Mouse (Mus musculus) 3134 (cell line): Measurements from ENCODE around the gene Gm17617.
A peak's percentile ranks its signal among the peaks of the same experiment; 100 is the strongest.
"Not testable (repeated sequence)": the region's sequence is repeated elsewhere in the genome, so short reads cannot be mapped to it uniquely, and the experiment has no call there.

ENCODE experiments used
- DNase-seq: peaks from one replicate; pipeline ENCODE4 v3.0.0-alpha.2; 2011; ENCODE audit warnings: low spot score; ENCODE audit not compliant: insufficient read length; ENCODE audit errors: extremely low read depth

The Gm17617 gene

DNA sequence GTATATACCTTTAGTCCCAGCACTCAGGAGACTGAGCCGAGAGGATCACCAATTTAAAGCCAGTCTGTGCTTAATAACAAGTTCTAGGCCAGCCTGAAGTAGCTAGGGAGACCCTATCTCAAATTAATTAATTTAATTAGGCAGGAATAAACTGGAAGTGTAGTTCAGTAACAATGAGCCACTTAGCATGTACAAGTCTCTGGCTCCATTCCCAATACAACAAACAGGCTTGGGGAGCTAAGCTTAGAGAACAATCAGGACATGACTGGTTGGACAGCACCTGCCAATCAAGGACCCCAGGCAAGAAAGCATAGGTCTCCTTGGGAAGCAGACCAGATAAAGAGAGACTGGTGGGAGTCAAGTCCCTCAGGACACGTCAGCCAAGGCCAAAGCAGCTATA is 6.9 kb upstream of the Gm17617 start:
- no peak for DNase-seq

DNA sequence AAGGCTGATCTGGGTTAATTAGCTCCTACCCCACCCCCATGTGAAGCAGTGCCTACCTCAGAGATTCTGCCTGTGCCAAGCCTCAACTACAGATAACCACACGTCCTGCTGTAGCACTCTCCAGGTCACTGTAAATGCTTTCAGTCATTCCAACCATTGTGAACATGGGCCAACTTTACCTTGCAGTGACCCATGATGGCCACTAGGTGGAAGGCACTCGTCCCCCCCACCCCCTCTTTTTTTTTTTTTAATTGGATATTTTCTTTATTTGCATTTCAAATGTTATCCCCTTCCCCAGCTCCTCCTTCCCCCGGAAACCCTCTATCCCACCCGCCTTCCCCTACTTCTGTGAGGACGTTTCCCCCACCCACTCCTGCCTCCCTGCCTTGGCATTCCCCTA is 2.0 kb upstream of the Gm17617 start:
- DNase-seq = no peak

DNA sequence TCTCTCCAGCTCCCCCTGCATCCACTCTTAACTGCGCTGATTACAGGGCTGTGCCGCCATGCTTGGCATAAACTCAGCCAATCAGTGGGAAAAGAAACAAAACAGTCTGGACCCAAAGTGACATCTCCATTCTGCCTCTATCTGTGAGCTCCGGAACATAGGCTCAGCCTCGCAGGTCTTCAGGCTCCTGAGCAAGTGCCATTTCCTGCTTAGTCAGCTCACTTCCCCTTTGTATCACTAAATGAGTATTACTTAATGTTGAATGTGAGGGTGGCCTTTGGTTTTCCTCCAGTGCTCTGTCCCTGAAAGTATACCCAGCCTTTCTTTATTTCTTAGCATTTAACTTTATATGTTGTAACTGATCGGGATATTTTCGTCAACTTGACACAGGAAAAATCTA is 8.4 kb downstream of the Gm17617 start:
- DNase-seq = no peak

DNA sequence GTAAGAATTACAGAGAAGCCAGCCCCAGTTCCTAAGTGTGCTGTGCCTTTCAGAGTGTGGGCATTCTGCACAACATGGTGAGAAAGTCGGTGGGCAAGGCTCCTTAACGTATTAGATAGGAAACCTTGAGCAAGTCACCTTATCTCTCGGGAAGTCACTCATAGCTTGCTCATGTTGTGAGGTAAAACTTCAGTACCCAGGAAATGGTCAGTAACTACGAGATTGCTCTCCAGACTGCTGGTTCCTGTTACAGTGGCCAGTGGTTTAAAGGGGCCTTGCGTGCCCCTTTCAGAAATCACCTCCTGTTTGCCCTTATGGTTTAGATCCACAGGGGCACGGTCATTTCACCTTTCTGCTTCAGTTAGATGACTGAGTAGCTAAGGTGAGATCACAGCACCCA is 19.0 kb downstream of the Gm17617 start:
- no peak for DNase-seq

DNA sequence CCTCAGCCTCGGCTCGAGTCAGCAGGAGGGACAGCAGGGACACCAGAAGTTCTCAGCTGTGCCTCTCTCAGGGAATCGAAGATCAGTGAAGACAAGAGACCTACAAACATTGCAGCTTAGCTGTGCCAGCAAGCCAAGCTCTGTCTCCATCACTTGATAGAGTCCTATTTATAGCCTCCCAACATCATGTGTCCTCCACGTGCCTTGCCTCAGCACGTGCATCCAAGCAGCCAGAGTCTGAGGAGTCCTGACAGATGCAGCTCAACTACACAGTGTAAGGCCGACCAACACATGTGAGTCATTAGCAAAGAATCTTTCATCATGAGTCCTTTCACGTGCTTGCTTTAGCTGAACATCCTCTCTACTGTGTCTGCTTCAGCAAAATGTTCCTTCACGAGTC is 25.7 kb downstream of the Gm17617 start:
- peak; percentile 24 for DNase-seq

DNA sequence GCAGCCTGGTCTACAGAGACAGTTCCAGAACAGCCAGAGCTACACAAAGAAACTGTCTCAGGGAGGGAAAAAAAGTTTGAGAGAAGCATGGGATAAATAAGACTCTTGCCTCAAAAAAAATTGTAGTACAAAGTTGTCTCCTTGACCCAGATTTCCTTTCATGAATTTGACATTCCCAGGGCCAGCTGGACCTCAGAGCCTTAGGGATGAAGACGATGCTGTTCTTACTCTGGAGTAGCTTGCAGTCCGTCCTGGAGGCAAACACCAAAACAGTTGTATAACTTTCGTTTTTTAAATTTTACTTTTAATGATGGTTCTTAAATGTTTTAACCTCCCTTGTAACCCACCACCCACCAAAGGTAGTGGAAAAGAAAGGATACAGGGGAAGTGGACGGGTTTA is 26.2 kb downstream of the Gm17617 start:
- DNase-seq = no peak

DNA sequence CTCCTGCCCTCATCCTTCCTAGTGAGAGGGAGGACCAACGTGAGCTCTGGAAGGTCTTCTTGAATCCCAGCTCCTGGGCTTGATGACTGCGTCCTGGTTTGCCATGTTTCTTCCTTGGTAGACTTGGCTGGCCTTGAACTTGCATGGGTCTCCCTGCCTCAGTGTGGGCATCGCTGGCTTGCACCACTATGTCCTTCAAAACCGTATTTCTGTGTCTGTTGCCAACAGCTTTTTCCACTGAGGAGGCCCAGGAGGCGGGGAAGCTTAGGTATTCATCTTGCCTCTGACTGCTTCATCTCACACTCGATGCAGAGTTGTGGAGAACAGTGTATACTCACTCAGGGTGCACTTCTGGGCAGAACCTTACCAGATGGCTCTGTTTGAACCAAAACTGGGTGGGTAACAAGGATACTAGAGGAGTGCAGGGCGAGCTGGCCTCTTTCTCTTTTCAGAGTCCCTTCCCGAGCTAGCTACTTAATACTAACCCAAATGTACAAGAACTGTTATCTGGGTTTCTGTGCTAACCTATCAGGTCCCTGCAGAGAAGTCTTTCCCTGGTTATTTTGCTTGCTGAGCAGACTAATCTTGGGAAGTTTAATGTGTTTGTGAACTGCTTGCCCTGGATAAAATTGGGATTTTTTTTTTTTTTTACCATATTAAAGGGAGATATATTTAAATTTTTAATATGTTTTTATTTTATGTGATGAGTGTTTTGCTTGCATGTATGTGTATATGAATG is 27.2 kb downstream of the Gm17617 start:
- DNase-seq = peak; percentile 14

DNA sequence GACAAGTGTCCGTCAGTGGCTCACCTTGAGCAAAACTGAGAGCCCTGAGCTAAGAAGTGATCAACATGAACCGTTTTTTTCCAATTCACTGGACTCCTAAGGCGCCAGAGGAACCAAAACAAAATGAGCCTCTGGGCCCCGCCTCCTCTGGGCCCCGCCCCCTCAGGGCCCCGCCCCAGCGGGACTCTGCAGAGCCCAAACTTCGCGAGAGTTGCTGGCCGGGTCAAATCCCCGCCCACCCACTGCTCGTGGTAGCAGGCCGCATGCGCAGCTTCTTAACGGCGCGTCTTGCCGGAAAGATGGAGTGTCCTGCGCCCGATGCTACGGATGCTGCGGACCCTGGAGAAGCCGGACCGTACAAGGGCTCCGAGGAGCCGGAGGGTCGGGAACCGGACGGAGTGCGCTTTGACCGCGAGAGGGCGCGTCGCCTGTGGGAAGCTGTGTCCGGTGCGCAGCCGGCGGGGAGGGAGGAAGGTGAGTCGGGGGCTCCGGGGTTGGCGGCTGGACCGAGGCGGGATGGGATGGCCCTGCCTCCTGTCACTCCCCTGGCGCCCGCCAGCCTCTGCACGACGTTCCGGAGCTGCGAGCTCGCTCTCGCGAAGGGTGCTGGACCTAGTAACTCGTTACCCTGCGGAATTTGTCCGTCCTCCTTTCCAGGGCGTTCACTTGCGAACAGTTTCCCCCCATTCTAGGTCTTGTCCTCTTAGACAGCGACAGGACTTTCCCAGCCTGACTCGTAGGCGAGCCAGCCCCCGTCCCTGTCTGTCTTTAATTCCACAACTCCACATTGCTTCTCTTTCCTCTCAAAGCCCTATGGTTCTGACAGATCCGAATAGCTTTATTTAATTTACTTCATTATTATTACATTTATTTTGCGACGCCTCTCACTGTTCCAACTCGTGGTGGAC is 28.0 kb downstream of the Gm17617 start, which contains the start of gene Zfp346:
TSS of gene Zfp346 (plus strand) at position 267 of the 908 bp plus-strand sequence.
- peak; percentile 94 for DNase-seq

DNA sequence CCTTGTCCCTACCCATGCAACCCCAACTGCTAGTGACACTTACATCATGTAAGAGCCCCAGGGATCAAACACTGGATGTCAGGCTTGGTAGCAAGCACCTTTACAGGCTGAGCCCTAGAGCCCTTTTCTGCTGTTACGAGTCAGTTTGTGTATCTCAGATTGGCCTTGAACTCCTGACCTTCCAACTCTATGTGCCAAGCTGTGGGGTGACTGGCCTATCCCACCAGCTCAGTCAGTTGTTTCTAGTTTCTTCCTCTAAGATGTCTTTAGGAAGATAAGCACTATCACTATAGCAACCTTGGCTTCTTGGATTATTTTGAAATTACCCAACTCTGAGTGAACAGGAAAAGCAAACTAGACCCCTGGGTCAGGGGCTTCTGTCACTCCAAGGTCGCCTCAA is 30.0 kb downstream of the Gm17617 start:
- no peak for DNase-seq

DNA sequence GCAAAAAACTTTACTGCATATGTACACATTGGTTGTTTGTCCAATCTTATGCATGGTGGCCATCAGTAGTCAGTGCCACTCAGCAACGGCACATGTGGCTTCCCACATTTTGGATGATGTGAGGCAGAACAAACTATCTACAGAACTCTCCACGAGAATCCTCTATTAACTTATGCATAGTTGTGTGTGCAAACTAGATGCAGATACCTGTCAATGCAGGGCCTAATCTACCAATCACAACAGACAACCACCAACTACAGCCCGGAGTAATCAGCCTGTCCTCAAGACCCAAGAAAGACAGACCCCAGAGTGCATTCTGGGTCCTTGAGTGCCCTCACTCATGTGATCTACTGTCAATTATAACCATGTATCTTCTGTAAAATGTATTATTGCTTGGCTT is 31.0 kb downstream of the Gm17617 start:
- no peak for DNase-seq

DNA sequence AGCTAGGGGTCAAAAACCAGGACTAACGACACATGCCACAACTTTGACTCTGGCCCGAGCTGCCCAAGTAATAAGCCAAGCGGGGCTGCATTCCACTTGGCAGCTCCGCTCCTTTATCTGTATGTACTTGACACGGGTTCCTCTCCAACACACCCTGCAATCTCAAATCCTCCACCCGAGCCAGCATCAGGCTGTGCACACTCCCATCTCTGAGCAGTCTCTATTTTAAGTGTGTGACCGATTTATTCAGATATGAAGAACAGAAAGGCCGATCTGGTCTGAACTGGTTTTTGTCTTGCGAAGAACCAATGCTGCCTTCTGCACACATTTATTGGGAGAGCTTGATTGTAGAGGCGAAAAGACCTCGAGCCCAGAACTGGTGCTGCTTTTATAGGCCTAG is 31.7 kb downstream of the Gm17617 start:
- peak; percentile 22 for DNase-seq

DNA sequence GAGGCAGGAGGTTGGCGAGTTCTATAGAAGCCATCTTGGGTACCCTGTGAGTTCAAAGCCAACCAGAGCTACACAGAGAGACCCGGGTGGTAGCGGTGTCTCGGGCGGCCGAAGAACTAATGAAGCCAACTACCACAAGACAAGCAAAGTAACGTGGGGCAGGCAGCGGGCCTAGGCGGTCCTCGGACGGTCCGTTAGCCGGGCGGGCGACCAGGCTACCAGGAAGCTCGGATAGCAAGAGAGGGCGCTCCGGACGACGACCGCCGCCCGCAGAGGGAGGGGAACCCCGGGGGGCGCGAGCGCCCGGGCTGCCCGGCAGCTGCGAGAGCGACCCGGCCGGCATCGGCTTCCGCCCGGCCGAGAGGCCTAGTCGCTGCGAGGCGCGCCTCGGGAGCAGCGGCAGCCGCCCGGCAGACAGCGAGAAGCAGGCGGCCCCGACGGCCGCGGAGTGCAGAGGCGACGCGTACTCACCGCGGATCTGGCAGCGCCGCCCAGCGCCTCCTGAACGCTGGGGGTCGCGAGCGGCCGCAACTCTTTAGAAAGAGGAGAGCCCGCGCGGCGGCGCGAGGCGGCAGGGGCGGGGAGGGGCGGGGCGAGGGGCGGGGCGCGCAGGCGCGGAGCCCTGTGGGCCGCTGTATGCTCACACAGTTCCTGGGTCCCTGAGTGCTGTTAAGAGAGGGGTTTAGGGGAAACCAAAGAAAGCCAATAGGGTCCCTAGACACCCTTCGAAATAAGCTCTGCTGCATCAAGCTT is 33.4 kb downstream of the Gm17617 start, which contains the start of gene Uimc1:
TSS of gene Uimc1 (minus strand) at position 575 of the 753 bp plus-strand sequence.
- DNase-seq = peak; percentile 83

DNA sequence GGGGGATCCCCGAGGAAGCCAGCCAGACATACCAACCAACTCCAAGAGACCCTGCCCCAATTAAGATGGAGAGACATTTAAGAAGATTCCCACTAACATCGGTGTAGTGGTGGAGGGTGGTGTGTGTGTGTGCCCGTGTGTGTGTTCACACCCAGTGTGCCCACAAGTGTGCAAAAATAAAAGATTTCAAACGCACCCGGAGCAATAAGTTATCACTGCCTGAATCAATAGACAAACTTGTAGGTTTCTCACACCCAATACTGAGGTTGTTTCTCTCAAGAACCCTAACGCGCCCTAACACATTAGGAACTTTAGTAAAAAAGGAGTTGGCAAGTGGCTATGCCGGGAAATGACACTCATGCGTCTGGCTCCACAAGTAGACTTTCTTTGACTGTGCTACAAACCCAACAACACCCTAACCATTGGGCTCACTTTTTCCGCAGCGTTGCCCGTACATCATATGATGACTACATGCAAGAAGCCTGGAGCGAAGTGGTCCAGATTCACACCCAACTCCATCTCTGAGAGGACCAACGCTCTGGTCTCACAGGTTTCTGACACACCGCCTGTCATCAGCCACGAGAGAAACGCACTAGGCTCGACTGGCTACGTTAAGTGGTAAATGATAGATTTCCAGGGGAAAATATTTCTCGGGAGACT is 34.2 kb downstream of the Gm17617 start:
- no peak for DNase-seq

DNA sequence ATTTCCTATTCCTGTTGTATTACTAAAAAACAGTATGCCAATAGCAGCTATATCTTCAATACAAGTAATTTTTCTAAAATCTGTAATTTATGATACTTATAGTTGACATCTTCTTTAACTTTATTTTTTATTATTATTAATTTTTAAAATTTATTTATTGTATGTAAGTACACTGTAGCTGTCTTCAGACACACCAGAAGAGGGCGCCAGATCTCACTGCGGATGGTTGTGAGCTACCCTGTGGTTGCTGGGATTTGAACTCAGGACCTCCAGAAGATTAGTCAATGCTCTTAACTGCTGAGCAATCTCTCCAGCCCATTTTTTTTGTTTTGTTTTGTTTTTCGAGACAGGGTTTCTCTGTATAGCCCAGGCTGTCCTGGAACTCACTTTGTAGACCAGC is 35.5 kb downstream of the Gm17617 start:
- DNase-seq = not testable (repeated sequence)

DNA sequence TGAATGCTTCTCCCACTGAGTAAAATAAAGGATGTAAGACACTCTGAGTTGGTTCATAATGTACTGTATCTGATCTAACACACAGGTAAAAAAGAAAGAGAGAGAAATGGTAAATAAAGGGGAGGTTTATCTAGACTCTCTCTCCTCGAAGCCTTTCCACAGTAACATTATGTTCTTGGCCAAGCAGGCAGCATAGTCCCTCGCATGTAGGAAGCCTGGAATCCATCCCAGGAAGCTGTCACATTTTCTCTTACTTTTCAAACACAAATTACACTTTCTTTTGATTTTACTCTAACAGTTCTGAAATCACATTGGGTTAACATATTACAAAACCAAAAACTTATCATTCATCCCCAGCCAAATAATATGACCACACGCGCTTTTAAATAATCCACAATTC is 40.8 kb downstream of the Gm17617 start:
- no peak for DNase-seq
